Mouse (Mus musculus) G1E (cell line): ENCODE measurements around the gene Rtl1. TPM values are rescaled to one million over a fixed set of nuclear protein-coding genes. Genes with fewer than 3 reads are reported as not detected.

Experiments
- ATAC-seq: 2 replicates; pipeline ENCODE4 v1.8.0; 2016; ENCODE audit warnings: mild to moderate bottlenecking; ENCODE audit not compliant: insufficient number of reproducible peaks, poor library complexity, low FRiP score, severe bottlenecking; ENCODE audit errors: extremely low read depth
- DNase-seq: peaks from one replicate; pipeline ENCODE4 v3.0.0; 2012; ENCODE audit warnings: low spot score
- H3K27me3 ChIP-seq: 2 replicates; pipeline ENCODE4 v1.6.1; 2012; ENCODE audit warnings: mild to moderate bottlenecking, low read length, inconsistent platforms; ENCODE audit not compliant: insufficient read depth
- H3K36me3 ChIP-seq: replicated peaks from 2 replicates; pipeline ENCODE3; 2012; ENCODE audit warnings: mild to moderate bottlenecking, inconsistent platforms
- H3K4me1 ChIP-seq: 2 replicates; pipeline ENCODE4 v1.6.1; 2012; ENCODE audit warnings: low read depth, low read length, inconsistent platforms, mixed read lengths; ENCODE audit not compliant: insufficient read depth
- H3K4me3 ChIP-seq: 2 replicates; pipeline ENCODE4 v1.5.1; 2012; ENCODE audit warnings: low read depth, mild to moderate bottlenecking, inconsistent platforms, low read length, moderate library complexity, mixed read lengths
- H3K9me3 ChIP-seq: replicated peaks from 2 replicates; pipeline ENCODE4 v1.6.1; 2012; ENCODE audit warnings: inconsistent platforms
- CTCF ChIP-seq: IDR thresholded peaks from 2 replicates; pipeline ENCODE4 v1.5.1; 2012; ENCODE audit warnings: low read depth, low read length, inconsistent platforms, mixed read lengths
- GATA1 ChIP-seq: IDR thresholded peaks from 2 replicates; pipeline ENCODE4 v1.6.1; 2012; ENCODE audit warnings: borderline replicate concordance, low read length, inconsistent platforms, mixed read lengths
- GATA2 ChIP-seq: IDR thresholded peaks from 2 replicates; pipeline ENCODE4 v1.6.1; 2012; ENCODE audit warnings: low read depth, low read length, inconsistent platforms, borderline replicate concordance
- POLR2AphosphoS5 ChIP-seq: IDR thresholded peaks from 2 replicates; pipeline ENCODE4 v1.6.1; 2012; ENCODE audit warnings: low read depth, low read length, inconsistent platforms; ENCODE audit not compliant: insufficient replicate concordance
- TAL1 ChIP-seq: conservative IDR thresholded peaks from 2 replicates; pipeline ENCODE4 v1.6.1; 2012; ENCODE audit warnings: low read depth, low read length, inconsistent platforms, mixed read lengths
- polyA plus RNA-seq: library from polyadenylated mRNA; stranded (reverse); fragments of >175 nt; gene quantifications from 2 replicates; pipeline ENCODE4 v1.2.3, GENCODE M21; 2012
- total RNA-seq, 2 experiments: library from RNA; stranded (forward) in 1 of 2; stranded (reverse) in 1 of 2; fragments of 200-1000 nt in 1 of 2; fragments of >200 nt in 1 of 2; fragmentation: Nextera tagmentation in 1 of 2; gene quantifications; 2 replicates each; pipeline ENCODE4 v1.2.3; 2014 to 2017

Rtl1 gene
- total and polyA plus RNA-seq, 3 experiments = 0.11 TPM; not detected in 2

GRCm38 (mm10) chr12:109607191-109607590, 7.1 kb upstream of the Rtl1 start:
- no peak for TF ChIP-seq GATA2
- TF ChIP-seq GATA1 = no peak
- TF ChIP-seq TAL1 = no peak
- Histone ChIP-seq H3K27me3 (no peaks in the 10 kb centered on the region; the same call in 1 of the 2 replicates), H3K9me3 (peaks cover 91% of the 10 kb centered on the region), H3K36me3 (no peaks in the 10 kb centered on the region), H3K4me1 (no peaks in the 10 kb centered on the region), H3K4me3 (no peak overlapping the region)
- ATAC-seq (no peak), DNase-seq (no peak)

- no peaks in the 10 kb centered on the region for H3K36me3 ChIP-seq
- no peaks in the 10 kb centered on the region; the same call in 1 of the 2 replicates for H3K27me3 ChIP-seq
- TF ChIP-seq GATA2 (no peak), TAL1 (no peak), POLR2AphosphoS5 (no peak), GATA1 (no peak), CTCF (no peak)
- ATAC-seq (no peak), DNase-seq (no peak)
- H3K4me3 ChIP-seq = no peak overlapping the region
- H3K9me3 ChIP-seq = peaks cover 92% of the 10 kb centered on the region
- no peaks in the 10 kb centered on the region for H3K4me1 ChIP-seq
Measured at GRCm38 (mm10) chr12:109604982-109605721, 5.0 kb upstream of the Rtl1 start.

GRCm38 (mm10) chr12:109598551-109599250, 1.4 kb downstream of the Rtl1 start:
- Histone ChIP-seq H3K9me3 (peaks cover 73% of the 10 kb centered on the region), H3K27me3 (no peaks in the 10 kb centered on the region), H3K4me3 (no peak overlapping the region), H3K36me3 (no peaks in the 10 kb centered on the region), H3K4me1 (no peaks in the 10 kb centered on the region)
- TF ChIP-seq CTCF (no peak), GATA2 (no peak), POLR2AphosphoS5 (no peak), GATA1 (no peak), TAL1 (no peak)
- DNase-seq = no peak
- no peak for ATAC-seq

GRCm38 (mm10) chr12:109596726-109597125, 3.4 kb downstream of the Rtl1 start:
- TF ChIP-seq TAL1 (no peak), GATA2 (no peak), POLR2AphosphoS5 (no peak), GATA1 (no peak), CTCF (no peak)
- no peaks in the 10 kb centered on the region for H3K36me3 ChIP-seq
- no peaks in the 10 kb centered on the region for H3K27me3 ChIP-seq
- DNase-seq = no peak
- H3K9me3 ChIP-seq = peaks cover 73% of the 10 kb centered on the region
- H3K4me3 ChIP-seq = no peak overlapping the region
- no peaks in the 10 kb centered on the region for H3K4me1 ChIP-seq
- ATAC-seq = no peak

GRCm38 (mm10) chr12:109596232-109596631, 3.9 kb downstream of the Rtl1 start:
- H3K36me3 ChIP-seq = no peaks in the 10 kb centered on the region
- no peaks in the 10 kb centered on the region for H3K27me3 ChIP-seq
- DNase-seq (no peak), ATAC-seq (no peak)
- no peak overlapping the region for H3K4me3 ChIP-seq
- no peaks in the 10 kb centered on the region for H3K4me1 ChIP-seq
- H3K9me3 ChIP-seq = peaks cover 73% of the 10 kb centered on the region
- no peak for TF ChIP-seq POLR2AphosphoS5

DNA sequence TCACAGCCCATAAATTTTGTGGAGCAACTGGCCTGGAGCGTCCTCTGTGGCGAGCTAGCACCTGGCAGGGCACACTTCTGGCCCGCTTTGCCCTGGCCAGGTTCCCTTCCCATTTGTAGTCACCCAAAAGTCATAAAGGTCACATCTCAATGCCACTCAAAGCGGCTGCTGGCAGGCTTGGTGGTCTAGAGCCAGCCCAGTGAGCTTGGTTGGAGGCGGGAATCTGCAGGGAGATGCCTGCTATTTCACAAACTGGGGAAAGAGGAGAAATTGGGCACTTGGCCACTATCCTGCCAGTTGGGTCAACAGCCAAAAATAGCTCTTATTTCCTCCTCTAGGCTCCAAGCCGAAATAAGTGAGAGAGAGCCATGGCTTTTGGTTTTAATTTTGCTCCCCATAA, 4.4 kb downstream of the Rtl1 start:
- no peak for TF ChIP-seq GATA2
- no peak for TF ChIP-seq TAL1
- TF ChIP-seq GATA1 = no peak
- no peak for TF ChIP-seq CTCF
- TF ChIP-seq POLR2AphosphoS5 = no peak
- no peak overlapping the region for H3K4me3 ChIP-seq
- no peaks in the 10 kb centered on the region for H3K36me3 ChIP-seq
- H3K27me3 ChIP-seq = no peaks in the 10 kb centered on the region
- no peaks in the 10 kb centered on the region for H3K4me1 ChIP-seq
- no peak for DNase-seq
- peaks cover 72% of the 10 kb centered on the region for H3K9me3 ChIP-seq
- no peak for ATAC-seq
